Mouse (Mus musculus): ENCODE measurements around the gene Rft1. TPM values are rescaled to one million over a fixed set of nuclear protein-coding genes. Genes with fewer than 3 reads are reported as not detected.

The Rft1 gene
- total and polyA plus RNA-seq, 2 experiments, result 12.3 to 19.0 TPM

- Histone ChIP-seq H3K4me3 (ENCODE audit: insufficient read depth, low read depth, low read length) (no peak overlapping the region), H3K36me3 (ENCODE audit: control insufficient read depth, insufficient read depth, low read length) (no peaks in the 10 kb centered on the region), H3K27me3 (ENCODE audit: control insufficient read depth, insufficient read depth, low read length) (no peaks in the 10 kb centered on the region), H3K79me2 (ENCODE audit: control insufficient read depth, insufficient read depth, low read length) (no peaks in the 10 kb centered on the region), H3K9ac (ENCODE audit: low read depth, low read length) (no peak overlapping the region), H3K27ac (replicated peaks; ENCODE audit: insufficient read depth, low read depth, low read length) (no peak overlapping the region), H3K4me1 (ENCODE audit: control insufficient read depth, insufficient read depth, low read length) (no peaks in the 10 kb centered on the region)
- no peak for TF ChIP-seq POLR2A (IDR thresholded peaks at IDR 0.05; ENCODE audit: extremely low read depth, insufficient read depth, low read length)
- TF ChIP-seq CTCF (IDR thresholded peaks at IDR 0.05; ENCODE audit: low read depth, low read length), result no peak
- WGBS, result 87% methylated on average over 3 of the region's 3 CpGs
- no peak for DNase-seq (ENCODE audit: extremely low read depth, low read depth, low spot score)
These were observed 43.2 kb upstream of the Rft1 start for GRCm38 (mm10) chr14:30610940-30611339.

GRCm38 (mm10) chr14:30612523-30612922 lies 41.6 kb upstream of the Rft1 start:
- Histone ChIP-seq H3K79me2 (ENCODE audit: control insufficient read depth, insufficient read depth, low read length) (no peaks in the 10 kb centered on the region), H3K27me3 (ENCODE audit: control insufficient read depth, insufficient read depth, low read length) (no peaks in the 10 kb centered on the region), H3K4me1 (ENCODE audit: control insufficient read depth, insufficient read depth, low read length) (no peaks in the 10 kb centered on the region), H3K36me3 (ENCODE audit: control insufficient read depth, insufficient read depth, low read length) (no peaks in the 10 kb centered on the region), H3K4me3 (ENCODE audit: insufficient read depth, low read depth, low read length) (no peak overlapping the region), H3K27ac (replicated peaks; ENCODE audit: insufficient read depth, low read depth, low read length) (no peak overlapping the region), H3K9ac (ENCODE audit: low read depth, low read length) (no peak overlapping the region)
- peak; percentile 37 for DNase-seq (ENCODE audit: extremely low read depth, low read depth, low spot score)
- TF ChIP-seq POLR2A (IDR thresholded peaks at IDR 0.05; ENCODE audit: extremely low read depth, insufficient read depth, low read length) (no peak), CTCF (IDR thresholded peaks at IDR 0.05; ENCODE audit: low read depth, low read length) (peak; percentile 95)
- WGBS, result 18% methylated on average over 7 of the region's 7 CpGs

- TF ChIP-seq POLR2A (IDR thresholded peaks at IDR 0.05; ENCODE audit: extremely low read depth, insufficient read depth, low read length) (no peak), CTCF (IDR thresholded peaks at IDR 0.05; ENCODE audit: low read depth, low read length) (no peak)
- Histone ChIP-seq H3K79me2 (ENCODE audit: control insufficient read depth, insufficient read depth, low read length) (no peaks in the 10 kb centered on the region), H3K4me1 (ENCODE audit: control insufficient read depth, insufficient read depth, low read length) (no peaks in the 10 kb centered on the region), H3K4me3 (ENCODE audit: insufficient read depth, low read depth, low read length) (no peak overlapping the region), H3K27ac (replicated peaks; ENCODE audit: insufficient read depth, low read depth, low read length) (no peak overlapping the region), H3K27me3 (ENCODE audit: control insufficient read depth, insufficient read depth, low read length) (no peaks in the 10 kb centered on the region), H3K9ac (ENCODE audit: low read depth, low read length) (no peak overlapping the region), H3K36me3 (ENCODE audit: control insufficient read depth, insufficient read depth, low read length) (no peaks in the 10 kb centered on the region)
- 42% methylated on average over 2 of the region's 2 CpGs for WGBS
- no peak for DNase-seq (ENCODE audit: extremely low read depth, low read depth, low spot score)
These were observed 41.0 kb upstream of the Rft1 start for GRCm38 (mm10) chr14:30612962-30613715.

GRCm38 (mm10) chr14:30616751-30617150 lies 37.4 kb upstream of the Rft1 start:
- no peaks in the 10 kb centered on the region for H3K4me1 ChIP-seq (ENCODE audit: control insufficient read depth, insufficient read depth, low read length)

GRCm38 (mm10) chr14:30618746-30619275 lies 35.3 kb upstream of the Rft1 start:
- no peaks in the 10 kb centered on the region for H3K79me2 ChIP-seq (ENCODE audit: control insufficient read depth, insufficient read depth, low read length)
- no peak overlapping the region for H3K4me3 ChIP-seq (ENCODE audit: insufficient read depth, low read depth, low read length)
- DNase-seq (ENCODE audit: extremely low read depth, low read depth, low spot score), result no peak
- H3K27me3 ChIP-seq (ENCODE audit: control insufficient read depth, insufficient read depth, low read length), result no peaks in the 10 kb centered on the region
- H3K36me3 ChIP-seq (ENCODE audit: control insufficient read depth, insufficient read depth, low read length), result no peaks in the 10 kb centered on the region
- no peak for TF ChIP-seq POLR2A (IDR thresholded peaks at IDR 0.05; ENCODE audit: extremely low read depth, insufficient read depth, low read length)
- TF ChIP-seq CTCF (IDR thresholded peaks at IDR 0.05; ENCODE audit: low read depth, low read length), result no peak
- WGBS, result 98% methylated on average over 2 of the region's 2 CpGs
- H3K27ac ChIP-seq (replicated peaks; ENCODE audit: insufficient read depth, low read depth, low read length), result no peak overlapping the region
- H3K9ac ChIP-seq (ENCODE audit: low read depth, low read length), result no peak overlapping the region
- no peaks in the 10 kb centered on the region for H3K4me1 ChIP-seq (ENCODE audit: control insufficient read depth, insufficient read depth, low read length)

More at GRCm38 (mm10) chr14:30616751-30617150, 37.4 kb upstream of the Rft1 start:
- Histone ChIP-seq H3K27ac (replicated peaks; ENCODE audit: insufficient read depth, low read depth, low read length) (no peak overlapping the region), H3K27me3 (ENCODE audit: control insufficient read depth, insufficient read depth, low read length) (no peaks in the 10 kb centered on the region), H3K9ac (ENCODE audit: low read depth, low read length) (no peak overlapping the region), H3K36me3 (ENCODE audit: control insufficient read depth, insufficient read depth, low read length) (no peaks in the 10 kb centered on the region), H3K4me3 (ENCODE audit: insufficient read depth, low read depth, low read length) (no peak overlapping the region), H3K79me2 (ENCODE audit: control insufficient read depth, insufficient read depth, low read length) (no peaks in the 10 kb centered on the region)
- no peak for TF ChIP-seq CTCF (IDR thresholded peaks at IDR 0.05; ENCODE audit: low read depth, low read length)
- no peak for TF ChIP-seq POLR2A (IDR thresholded peaks at IDR 0.05; ENCODE audit: extremely low read depth, insufficient read depth, low read length)
- 86% methylated on average over 2 of the region's 2 CpGs for WGBS
- DNase-seq (ENCODE audit: extremely low read depth, low read depth, low spot score), result no peak
